Mouse (Mus musculus): Measurements from ENCODE around the gene Asnsd1. TPM values are rescaled to one million over a fixed set of nuclear protein-coding genes. Genes with fewer than 3 reads are reported as not detected.
"Not testable (repeated sequence)": the region's sequence is repeated elsewhere in the genome, so short reads cannot be mapped to it uniquely, and the experiment has no call there.

Gene Asnsd1
- 88.6 and 88.7 TPM in 2 replicates for polyA plus RNA-seq (2016; fragmentation: Nextera tagmentation; extraction: Ambion mirVana)

- Histone ChIP-seq H3K9me3 (peaks cover 5% of the 10 kb centered on the region; the same call in 1 of the 2 replicates), H3K36me3 (replicated peaks) (peaks cover 23% of the 10 kb centered on the region), H3K4me1 (peaks cover 8% of the 10 kb centered on the region), H3K27ac (replicated peaks) (peak within 1 kb of the TSS; percentile 95), H3K27me3 (replicated peaks; ENCODE audit: low read depth, poor library complexity, severe bottlenecking) (no peaks in the 10 kb centered on the region), H3K4me3 (peak within 1 kb of the TSS; percentile 91)
- DNase-seq (ENCODE audit: low spot score), result peak; percentile 97
- WGBS, result under 1% methylated on average over 44 of the region's 44 CpGs
Measured at GRCm38 (mm10) chr1:53352327-53353261, at the start of gene Asnsd1, which contains the start of the genes Asdurf and Gm28551. Gene Asnsd1, minus strand, starts transcription at chr1:53352752. Gene Asdurf, minus strand, starts transcription at chr1:53352619. Gene Gm28551, minus strand, starts transcription at chr1:53352667.

GRCm38 (mm10) chr1:53393936-53394760, 41.6 kb upstream of the Asnsd1 start:
- H3K4me3 ChIP-seq, result peak overlapping the region; percentile 21; the same call in 1 of the 2 replicates
- 31% methylated on average over 21 of the region's 21 CpGs for WGBS
- H3K27me3 ChIP-seq (replicated peaks; ENCODE audit: low read depth, poor library complexity, severe bottlenecking); H3K4me1 ChIP-seq; H3K27ac ChIP-seq (replicated peaks); H3K36me3 ChIP-seq (replicated peaks); H3K9me3 ChIP-seq: not testable (repeated sequence)
- DNase-seq (ENCODE audit: low spot score), result peak; percentile 34

- 94% methylated on average over 14 of the region's 14 CpGs for WGBS
Measured at GRCm38 (mm10) chr1:53388762-53389161, 36.2 kb upstream of the Asnsd1 start.

GRCm38 (mm10) chr1:53384085-53384688, 31.6 kb upstream of the Asnsd1 start:
- H3K27me3 ChIP-seq (replicated peaks; ENCODE audit: low read depth, poor library complexity, severe bottlenecking), result no peaks in the 10 kb centered on the region
- H3K27ac ChIP-seq (replicated peaks), result no peak overlapping the region
- no peak for DNase-seq (ENCODE audit: low spot score)
- no peak overlapping the region for H3K4me3 ChIP-seq
- no peaks in the 10 kb centered on the region for H3K4me1 ChIP-seq
- 80% methylated on average over 6 of the region's 6 CpGs for WGBS
- no peaks in the 10 kb centered on the region for H3K36me3 ChIP-seq (replicated peaks)
- peaks cover 4% of the 10 kb centered on the region; the same call in 1 of the 2 replicates for H3K9me3 ChIP-seq

More at GRCm38 (mm10) chr1:53388762-53389161, 36.2 kb upstream of the Asnsd1 start:
- no peaks in the 10 kb centered on the region for H3K36me3 ChIP-seq (replicated peaks)
- H3K9me3 ChIP-seq, result peaks cover 10% of the 10 kb centered on the region
- no peak overlapping the region for H3K27ac ChIP-seq (replicated peaks)
- no peak for DNase-seq (ENCODE audit: low spot score)
- H3K27me3 ChIP-seq (replicated peaks; ENCODE audit: low read depth, poor library complexity, severe bottlenecking), result no peaks in the 10 kb centered on the region
- H3K4me1 ChIP-seq, result peaks cover under 1% of the 10 kb centered on the region
- H3K4me3 ChIP-seq, result no peak overlapping the region

GRCm38 (mm10) chr1:53377731-53378130, 25.2 kb upstream of the Asnsd1 start:
- DNase-seq (ENCODE audit: low spot score), result no peak
- no peak overlapping the region for H3K27ac ChIP-seq (replicated peaks)
- H3K27me3 ChIP-seq (replicated peaks; ENCODE audit: low read depth, poor library complexity, severe bottlenecking), result no peaks in the 10 kb centered on the region
- 81% methylated on average over 3 of the region's 3 CpGs for WGBS
- no peak overlapping the region for H3K4me3 ChIP-seq
- H3K9me3 ChIP-seq, result no peaks in the 10 kb centered on the region
- H3K4me1 ChIP-seq, result no peaks in the 10 kb centered on the region
- H3K36me3 ChIP-seq (replicated peaks), result no peaks in the 10 kb centered on the region

- 89% methylated on average over 2 of the region's 2 CpGs for WGBS
- H3K4me3 ChIP-seq; H3K27ac ChIP-seq (replicated peaks); H3K9me3 ChIP-seq; H3K27me3 ChIP-seq (replicated peaks; ENCODE audit: low read depth, poor library complexity, severe bottlenecking); H3K36me3 ChIP-seq (replicated peaks); H3K4me1 ChIP-seq; DNase-seq (ENCODE audit: low spot score): not testable (repeated sequence)
Measured at GRCm38 (mm10) chr1:53375965-53376364, 23.4 kb upstream of the Asnsd1 start.

- Histone ChIP-seq H3K9me3 (peaks cover 4% of the 10 kb centered on the region; the same call in 1 of the 2 replicates), H3K36me3 (replicated peaks) (no peaks in the 10 kb centered on the region), H3K4me3 (no peak overlapping the region), H3K27ac (replicated peaks) (no peak overlapping the region), H3K27me3 (replicated peaks; ENCODE audit: low read depth, poor library complexity, severe bottlenecking) (no peaks in the 10 kb centered on the region), H3K4me1 (no peaks in the 10 kb centered on the region)
- no peak for DNase-seq (ENCODE audit: low spot score)
Measured at GRCm38 (mm10) chr1:53358988-53359387, 6.4 kb upstream of the Asnsd1 start.

- Histone ChIP-seq H3K9me3 (peaks cover 19% of the 10 kb centered on the region), H3K27ac (replicated peaks) (no peak overlapping the region), H3K27me3 (replicated peaks; ENCODE audit: low read depth, poor library complexity, severe bottlenecking) (no peaks in the 10 kb centered on the region), H3K36me3 (replicated peaks) (peaks cover 59% of the 10 kb centered on the region), H3K4me3 (no peak overlapping the region), H3K4me1 (no peaks in the 10 kb centered on the region)
- 96% methylated on average over 2 of the region's 2 CpGs for WGBS
- no peak for DNase-seq (ENCODE audit: low spot score)
Measured at GRCm38 (mm10) chr1:53341071-53341470, 11.5 kb downstream of the Asnsd1 start.

GRCm38 (mm10) chr1:53337403-53337802, 15.1 kb downstream of the Asnsd1 start:
- H3K27me3 ChIP-seq (replicated peaks; ENCODE audit: low read depth, poor library complexity, severe bottlenecking); DNase-seq (ENCODE audit: low spot score); H3K4me3 ChIP-seq; H3K4me1 ChIP-seq; H3K27ac ChIP-seq (replicated peaks): not testable (repeated sequence)
- Histone ChIP-seq H3K36me3 (replicated peaks) (peaks cover 23% of the 10 kb centered on the region), H3K9me3 (peaks cover 27% of the 10 kb centered on the region)
- WGBS, result 68% methylated on average over 2 of the region's 2 CpGs

- H3K4me3 ChIP-seq, result no peak overlapping the region
- peaks cover 10% of the 10 kb centered on the region; the same call in 1 of the 2 replicates for H3K9me3 ChIP-seq
- no peak for DNase-seq (ENCODE audit: low spot score)
- H3K4me1 ChIP-seq, result no peaks in the 10 kb centered on the region
- H3K27me3 ChIP-seq (replicated peaks; ENCODE audit: low read depth, poor library complexity, severe bottlenecking), result no peaks in the 10 kb centered on the region
- H3K36me3 ChIP-seq (replicated peaks), result peaks cover 4% of the 10 kb centered on the region
- H3K27ac ChIP-seq (replicated peaks), result no peak overlapping the region
Measured at GRCm38 (mm10) chr1:53335465-53335864, 17.1 kb downstream of the Asnsd1 start.

GRCm38 (mm10) chr1:53333527-53333926, 19.0 kb downstream of the Asnsd1 start:
- not testable (repeated sequence) for H3K9me3 ChIP-seq; H3K4me1 ChIP-seq; H3K27me3 ChIP-seq (replicated peaks; ENCODE audit: low read depth, poor library complexity, severe bottlenecking); H3K4me3 ChIP-seq; H3K27ac ChIP-seq (replicated peaks); DNase-seq (ENCODE audit: low spot score); H3K36me3 ChIP-seq (replicated peaks)
- 88% methylated on average over 5 of the region's 5 CpGs for WGBS

GRCm38 (mm10) chr1:53324827-53325494, 27.6 kb downstream of the Asnsd1 start:
- DNase-seq (ENCODE audit: low spot score), result no peak

More at GRCm38 (mm10) chr1:53324827-53325494, 27.6 kb downstream of the Asnsd1 start:
- Histone ChIP-seq H3K4me3 (no peak overlapping the region), H3K4me1 (no peaks in the 10 kb centered on the region), H3K27me3 (replicated peaks; ENCODE audit: low read depth, poor library complexity, severe bottlenecking) (no peaks in the 10 kb centered on the region), H3K36me3 (replicated peaks) (peaks cover 32% of the 10 kb centered on the region), H3K27ac (replicated peaks) (no peak overlapping the region), H3K9me3 (no peaks in the 10 kb centered on the region)
- 94% methylated on average over 5 of the region's 5 CpGs for WGBS

All from embryonic facial prominence, embryonic 10.5 days (tissue).